Mouse (Mus musculus) heart, postnatal 0 days (tissue): ENCODE results near the gene Acer2. TPM values are rescaled to one million over a fixed set of nuclear protein-coding genes. Genes with fewer than 3 reads are reported as not detected.

ENCODE experiments used
- ATAC-seq: fragments of 200-750 bp; cut with Nextera tagmentation; 2 replicates; pipeline ENCODE4 v1.8.0; 2017; ENCODE audit warnings: low read depth, moderate number of reproducible peaks, moderate library complexity; ENCODE audit not compliant: insufficient read depth
- DNase-seq: peaks from one replicate; pipeline ENCODE4 v3.0.0-alpha.2; 2016; ENCODE audit warnings: low spot score
- H3K27ac ChIP-seq: fragments of 300-500 bp; sonication (generic); 2 replicates; pipeline ENCODE4 v1.5.1; 2014; ENCODE audit warnings: low read depth, mild to moderate bottlenecking
- H3K27me3 ChIP-seq: fragments of 300-500 bp; sonication (generic); 2 replicates; pipeline ENCODE4 v1.6.1; 2014; ENCODE audit warnings: low read length, mixed read lengths; ENCODE audit not compliant: control insufficient read depth, insufficient read depth
- H3K36me3 ChIP-seq: fragments of 300-500 bp; sonication (generic); replicated peaks from 2 replicates; pipeline ENCODE4 v1.6.1; 2014; ENCODE audit warnings: low read length, mixed read lengths; ENCODE audit not compliant: control insufficient read depth, insufficient read depth
- H3K4me1 ChIP-seq: fragments of 300-500 bp; sonication (generic); 2 replicates; pipeline ENCODE4 v1.6.1; 2014; ENCODE audit warnings: antibody characterized with exemption; ENCODE audit not compliant: control insufficient read depth, insufficient read depth
- H3K4me2 ChIP-seq: fragments of 300-500 bp; sonication (generic); 2 replicates; pipeline ENCODE4 v1.6.1; 2014; ENCODE audit warnings: low read depth, mild to moderate bottlenecking, low read length, moderate library complexity
- H3K4me3 ChIP-seq: fragments of 300-500 bp; sonication (generic); 2 replicates; pipeline ENCODE4 v1.5.1; 2014; ENCODE audit warnings: low read depth, low read length
- H3K9ac ChIP-seq: fragments of 300-500 bp; sonication (generic); replicated peaks from 2 replicates; pipeline ENCODE4 v1.6.1; 2014; ENCODE audit warnings: low read depth, low read length, mixed read lengths
- H3K9me3 ChIP-seq: fragments of 300-500 bp; sonication (generic); replicated peaks from 2 replicates; pipeline ENCODE4 v1.6.1; 2016; ENCODE audit warnings: low read length; ENCODE audit not compliant: control insufficient read depth
- CTCF ChIP-seq: IDR thresholded peaks from 2 replicates; pipeline ENCODE4 v1.5.1; 2016; ENCODE audit warnings: antibody characterized with exemption, control low read depth, low read depth
- EP300 ChIP-seq: IDR thresholded peaks from 2 replicates; pipeline ENCODE4 v1.6.1; 2016; ENCODE audit warnings: antibody characterized with exemption, low read depth
- WGBS: fragments of 180-500 bp; shearing (Covaris S2); extraction: QIAGEN DNeasy Blood & Tissue Kit; methylation state at CpG from one replicate; pipeline ENCODE4 v1.1.7; 2014; 5-methylcytosine and 5-hydroxymethylcytosine counted together
- polyA plus RNA-seq: library from polyadenylated mRNA; unstranded; fragments of >200 nt; fragmentation: Nextera tagmentation; extraction: Ambion mirVana; gene quantifications from 2 replicates; pipeline ENCODE4 v1.2.1, GENCODE M21; 2015
- total RNA-seq: library from RNA; depleted of rRNA; stranded (reverse); fragments of >200 nt; gene quantifications from 2 replicates; pipeline ENCODE4 v1.2.3, GENCODE M21; 2014; ENCODE audit warnings: low replicate concordance

The Acer2 gene
- total and polyA plus RNA-seq, 2 experiments from 2014 or later = 23.4 to 71.1 TPM

GRCm38 (mm10) chr4:86879477-86879876 is 5.3 kb downstream of the Acer2 start:
- WGBS = 39% methylated on average over 2 of the region's 2 CpGs
- H3K27ac ChIP-seq = no peak overlapping the region

GRCm38 (mm10) chr4:86881178-86881577 is 7.0 kb downstream of the Acer2 start:
- WGBS = 83% methylated on average over 4 of the region's 4 CpGs
- TF ChIP-seq CTCF (no peak), EP300 (no peak)

More at GRCm38 (mm10) chr4:86879477-86879876, 5.3 kb downstream of the Acer2 start:
- Histone ChIP-seq H3K27me3 (no peaks in the 10 kb centered on the region), H3K4me2 (no peak overlapping the region), H3K9ac (no peak overlapping the region), H3K4me1 (peaks cover 3% of the 10 kb centered on the region; the same call in 1 of the 2 replicates), H3K4me3 (no peak overlapping the region), H3K36me3 (no peaks in the 10 kb centered on the region), H3K9me3 (no peaks in the 10 kb centered on the region)
- no peak for ATAC-seq
- no peak for DNase-seq
- TF ChIP-seq CTCF (no peak), EP300 (no peak)

GRCm38 (mm10) chr4:86882413-86882812 is 8.2 kb downstream of the Acer2 start:
- 45% methylated on average over 2 of the region's 2 CpGs for WGBS
- Histone ChIP-seq H3K4me3 (no peak overlapping the region), H3K4me2 (no peak overlapping the region), H3K9ac (no peak overlapping the region), H3K27me3 (no peaks in the 10 kb centered on the region), H3K9me3 (no peaks in the 10 kb centered on the region), H3K27ac (no peak overlapping the region), H3K36me3 (no peaks in the 10 kb centered on the region), H3K4me1 (peaks cover 3% of the 10 kb centered on the region; the same call in 1 of the 2 replicates)
- no peak for DNase-seq
- no peak for TF ChIP-seq CTCF
- no peak for TF ChIP-seq EP300
- ATAC-seq = no peak

More at GRCm38 (mm10) chr4:86881178-86881577, 7.0 kb downstream of the Acer2 start:
- DNase-seq = no peak
- Histone ChIP-seq H3K9ac (no peak overlapping the region), H3K9me3 (no peaks in the 10 kb centered on the region), H3K27me3 (no peaks in the 10 kb centered on the region), H3K4me3 (no peak overlapping the region), H3K36me3 (no peaks in the 10 kb centered on the region), H3K4me2 (no peak overlapping the region), H3K4me1 (peaks cover 3% of the 10 kb centered on the region; the same call in 1 of the 2 replicates), H3K27ac (no peak overlapping the region)
- no peak for ATAC-seq

GRCm38 (mm10) chr4:86884945-86885344 is 10.7 kb downstream of the Acer2 start:
- DNase-seq (no peak), ATAC-seq (no peak)
- Histone ChIP-seq H3K27ac (no peak overlapping the region), H3K4me3 (no peak overlapping the region), H3K36me3 (0 out of 2 replicates have a peak, but pooled peaks cover 5% of the 10 kb centered on the region), H3K4me2 (no peak overlapping the region), H3K9me3 (no peaks in the 10 kb centered on the region), H3K4me1 (peaks cover 3% of the 10 kb centered on the region; the same call in 1 of the 2 replicates), H3K9ac (no peak overlapping the region), H3K27me3 (no peaks in the 10 kb centered on the region)
- WGBS = 56% methylated on average over 4 of the region's 4 CpGs
- TF ChIP-seq EP300 (no peak), CTCF (peak; percentile 52)

GRCm38 (mm10) chr4:86885790-86886159 is 11.6 kb downstream of the Acer2 start:
- Histone ChIP-seq H3K36me3 (0 out of 2 replicates have a peak, but pooled peaks cover 5% of the 10 kb centered on the region), H3K4me3 (peak overlapping the region; percentile 48), H3K27me3 (no peaks in the 10 kb centered on the region), H3K9ac (peak overlapping the region; percentile 49), H3K27ac (peak overlapping the region; percentile 74), H3K9me3 (no peaks in the 10 kb centered on the region), H3K4me2 (peak overlapping the region; percentile 74), H3K4me1 (peaks cover 3% of the 10 kb centered on the region; the same call in 1 of the 2 replicates)
- DNase-seq (no peak), ATAC-seq (peak; percentile 71)
- TF ChIP-seq CTCF = no peak
- TF ChIP-seq EP300 = no peak
- 14% methylated on average over 12 of the region's 12 CpGs for WGBS
